Mouse (Mus musculus): ENCODE measurements around the gene P4ha1. TPM values are rescaled to one million over a fixed set of nuclear protein-coding genes. Genes with fewer than 3 reads are reported as not detected.

P4ha1 gene
- polyA plus RNA-seq, 1 experiment from 2014 or later = 17.9 TPM

DNA sequence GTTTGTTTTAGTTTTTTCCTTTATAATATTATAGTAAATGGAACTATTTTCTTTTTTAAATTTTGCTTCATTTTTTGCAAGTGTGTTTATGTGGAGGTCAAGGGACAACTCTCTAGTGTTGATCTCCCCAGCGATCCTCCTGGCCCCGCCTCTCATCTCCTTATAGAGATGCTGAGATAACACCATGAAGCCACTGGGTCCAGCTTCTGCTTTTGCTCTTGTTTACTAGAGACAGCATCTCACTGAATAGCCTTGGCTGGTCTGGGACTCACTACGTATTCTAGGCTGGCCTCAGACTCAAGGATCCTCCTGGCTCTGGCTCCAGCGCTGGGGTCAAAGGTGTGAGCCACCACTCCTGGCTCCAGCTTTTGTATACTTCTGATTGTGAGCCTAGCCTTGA, 96.4 kb downstream of the P4ha1 start:
- no peak for DNase-seq (ENCODE audit: low spot score)
- no peak for ATAC-seq (ENCODE audit: low FRiP score, low TSS enrichment)
- Histone ChIP-seq H3K27me3 (ENCODE audit: control insufficient read depth, insufficient read depth, low read length) (no peaks in the 10 kb centered on the region), H3K36me3 (ENCODE audit: control insufficient read depth, insufficient read depth, low read length) (no peaks in the 10 kb centered on the region), H3K9ac (ENCODE audit: low read length) (no peak overlapping the region), H3K27ac (replicated peaks) (no peak overlapping the region), H3K9me3 (ENCODE audit: control insufficient read depth, low read length) (no peaks in the 10 kb centered on the region), H3K4me3 (ENCODE audit: low read depth, low read length) (no peak overlapping the region), H3K4me2 (replicated peaks; ENCODE audit: low read depth) (no peak overlapping the region), H3K4me1 (replicated peaks; ENCODE audit: control insufficient read depth, insufficient read depth) (no peaks in the 10 kb centered on the region)
- TF ChIP-seq CTCF (IDR thresholded peaks at IDR 0.05; ENCODE audit: low read depth) (no peak), EP300 (optimal IDR thresholded peaks at IDR 0.05) (no peak)
- WGBS = 86% methylated on average over 4 of the region's 4 CpGs

Other genes starting within 250 kb of the P4ha1 start
- gene Sept10, start 101.4 kb upstream of the P4ha1 start, polyA plus RNA-seq (2015; fragmentation: Nextera tagmentation; extraction: Ambion mirVana) = 23.6 and 25.2 TPM in 2 replicates
- 9.5 and 10.2 TPM in 2 replicates for gene Sowahc, start 101.3 kb upstream of the P4ha1 start, polyA plus RNA-seq (2015; fragmentation: Nextera tagmentation; extraction: Ambion mirVana)
- 1.4 and 3.6 TPM in 2 replicates for gene Gm10273, start 72.3 kb downstream of the P4ha1 start, polyA plus RNA-seq (2015; fragmentation: Nextera tagmentation; extraction: Ambion mirVana)
- gene Pla2g12b, start 80.4 kb downstream of the P4ha1 start, polyA plus RNA-seq (2015; fragmentation: Nextera tagmentation; extraction: Ambion mirVana) = 34.6 and 38.5 TPM in 2 replicates
- gene Oit3, start 118.5 kb downstream of the P4ha1 start, polyA plus RNA-seq (2015; fragmentation: Nextera tagmentation; extraction: Ambion mirVana) = 0.28 and 0.29 TPM in 2 replicates

Data from stomach, postnatal 0 days (tissue).